Mouse (Mus musculus): ENCODE data around the gene Sptbn1. TPM values are rescaled to one million over a fixed set of nuclear protein-coding genes. Genes with fewer than 3 reads are reported as not detected.

Gene Sptbn1
- polyA plus RNA-seq, 1 experiment from 2014 or later, result 180 TPM

DNA sequence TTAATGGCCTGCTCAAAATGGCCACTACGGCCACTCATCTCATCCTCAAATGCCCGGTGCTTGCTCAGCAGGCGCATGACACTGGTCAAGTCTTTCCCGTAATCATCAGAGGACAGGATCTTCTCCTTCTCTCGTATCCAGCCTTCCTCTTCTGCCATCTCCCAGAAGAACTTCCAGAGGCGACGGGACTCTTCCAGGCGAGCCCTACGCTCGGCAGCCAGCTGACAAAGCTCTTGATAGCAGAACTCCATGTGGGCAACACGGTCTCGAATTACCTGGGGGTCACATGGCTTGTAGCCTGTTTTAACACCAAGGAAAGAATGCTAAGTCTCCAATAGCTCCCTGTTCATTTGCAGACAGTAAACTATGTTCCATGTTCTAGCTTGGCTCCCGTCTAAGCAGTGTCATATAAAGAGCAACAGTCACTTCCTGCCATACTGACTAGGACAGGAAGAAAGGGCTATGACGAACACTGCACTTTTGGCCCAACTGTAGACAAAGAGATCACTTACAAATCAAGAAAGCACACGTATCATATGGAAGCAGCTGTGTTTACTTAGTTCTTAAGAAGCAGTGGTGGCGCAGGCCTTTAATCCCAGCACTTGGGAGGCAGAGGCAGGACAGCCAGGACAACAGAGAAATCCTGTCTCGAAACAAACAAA is 128.7 kb downstream of the Sptbn1 start:
- no peak overlapping the region for H3K4me2 ChIP-seq
- no peaks in the 10 kb centered on the region for H3K4me1 ChIP-seq
- ATAC-seq (ENCODE audit: low FRiP score), result no peak
- no peak overlapping the region for H3K4me3 ChIP-seq (replicated peaks)
- H3K9ac ChIP-seq (replicated peaks), result no peak overlapping the region
- WGBS, result 90% methylated on average over 17 of the region's 17 CpGs
- H3K9me3 ChIP-seq (replicated peaks), result no peaks in the 10 kb centered on the region
- no peaks in the 10 kb centered on the region for H3K27me3 ChIP-seq (replicated peaks)
- no peak overlapping the region for H3K27ac ChIP-seq (replicated peaks)
- peaks cover 94% of the 10 kb centered on the region for H3K36me3 ChIP-seq

DNA sequence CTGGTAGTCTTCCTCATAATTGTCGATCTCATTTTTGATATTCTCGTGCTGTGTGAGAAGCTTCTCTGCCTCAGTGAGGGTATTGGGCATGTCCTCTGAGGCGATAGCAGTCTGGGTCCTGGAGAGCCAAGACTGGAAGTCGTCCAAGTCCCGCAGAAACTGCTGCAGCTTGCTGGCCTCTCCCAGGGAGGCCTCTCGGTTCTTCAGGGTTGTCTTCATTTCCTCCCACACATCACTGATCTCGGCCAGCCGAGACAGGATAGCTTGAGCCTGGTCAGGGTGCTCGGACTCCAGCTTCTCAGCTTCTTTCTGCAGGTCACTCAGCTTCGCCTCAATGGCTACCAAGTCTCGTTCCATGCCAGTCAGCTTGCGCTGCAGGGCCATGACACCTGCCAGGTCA is 130.9 kb downstream of the Sptbn1 start:
- H3K36me3 ChIP-seq, result peaks cover 93% of the 10 kb centered on the region
- no peak overlapping the region for H3K9ac ChIP-seq (replicated peaks)
- no peak for ATAC-seq (ENCODE audit: low FRiP score)
- H3K27ac ChIP-seq (replicated peaks), result no peak overlapping the region
- no peak overlapping the region for H3K4me3 ChIP-seq (replicated peaks)
- no peaks in the 10 kb centered on the region for H3K27me3 ChIP-seq (replicated peaks)
- WGBS, result 93% methylated on average over 12 of the region's 12 CpGs
- no peak overlapping the region for H3K4me2 ChIP-seq
- no peaks in the 10 kb centered on the region for H3K9me3 ChIP-seq (replicated peaks)
- no peaks in the 10 kb centered on the region for H3K4me1 ChIP-seq

DNA sequence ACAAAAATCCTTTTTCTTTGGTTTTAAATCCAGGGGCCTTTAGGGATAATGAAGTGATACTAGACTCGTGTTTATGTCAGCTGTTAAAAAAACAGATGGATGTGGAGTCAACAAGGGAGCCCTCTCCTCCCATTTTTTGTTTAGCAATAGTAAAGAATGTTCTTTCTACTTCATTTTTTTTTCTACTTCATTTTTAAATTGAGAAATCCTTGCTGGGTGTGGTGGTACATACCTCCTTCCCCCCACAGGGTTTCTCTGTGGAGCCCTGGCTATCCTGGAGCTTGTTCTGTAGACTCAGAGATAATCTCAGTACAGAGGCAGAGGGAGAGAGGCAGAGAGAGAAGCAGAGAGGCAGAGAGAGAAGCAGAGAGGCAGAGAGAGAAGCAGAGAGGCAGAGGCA is 133.9 kb downstream of the Sptbn1 start:
- H3K4me1 ChIP-seq, result no peaks in the 10 kb centered on the region
- WGBS, result 68% methylated on average over 1 of the region's 1 CpGs
- H3K27me3 ChIP-seq (replicated peaks), result no peaks in the 10 kb centered on the region
- peaks cover 94% of the 10 kb centered on the region for H3K36me3 ChIP-seq
- H3K4me2 ChIP-seq, result no peak overlapping the region
- no peaks in the 10 kb centered on the region for H3K9me3 ChIP-seq (replicated peaks)
- no peak overlapping the region for H3K27ac ChIP-seq (replicated peaks)
- H3K9ac ChIP-seq (replicated peaks), result no peak overlapping the region
- no peak overlapping the region for H3K4me3 ChIP-seq (replicated peaks)
- no peak for ATAC-seq (ENCODE audit: low FRiP score)

DNA sequence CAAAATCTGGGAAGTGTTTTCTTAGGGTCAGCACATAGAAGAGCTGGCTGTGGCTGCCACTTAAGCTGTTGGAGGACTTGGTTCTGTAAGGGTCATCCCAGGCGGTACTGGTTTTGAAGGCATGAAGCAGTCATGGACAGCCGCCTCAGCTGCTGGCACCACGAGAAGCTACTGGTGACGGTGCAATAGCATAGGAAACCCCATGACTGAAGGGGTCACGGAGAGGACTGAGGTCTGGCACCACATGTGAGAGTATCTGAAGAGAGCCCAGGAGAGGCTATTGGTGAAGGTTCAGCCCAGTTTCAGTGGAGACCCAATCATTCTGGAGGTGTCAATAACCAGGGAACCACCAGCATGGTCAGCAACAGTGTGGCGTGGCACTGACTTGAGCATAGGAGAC is 135.4 kb downstream of the Sptbn1 start:
- peaks cover 93% of the 10 kb centered on the region for H3K36me3 ChIP-seq
- H3K27me3 ChIP-seq (replicated peaks), result no peaks in the 10 kb centered on the region
- no peak overlapping the region for H3K4me3 ChIP-seq (replicated peaks)
- H3K4me2 ChIP-seq, result no peak overlapping the region
- no peak for ATAC-seq (ENCODE audit: low FRiP score)
- H3K9me3 ChIP-seq (replicated peaks), result no peaks in the 10 kb centered on the region
- H3K9ac ChIP-seq (replicated peaks), result no peak overlapping the region
- 95% methylated on average over 6 of the region's 6 CpGs for WGBS
- H3K27ac ChIP-seq (replicated peaks), result no peak overlapping the region
- no peaks in the 10 kb centered on the region for H3K4me1 ChIP-seq

DNA sequence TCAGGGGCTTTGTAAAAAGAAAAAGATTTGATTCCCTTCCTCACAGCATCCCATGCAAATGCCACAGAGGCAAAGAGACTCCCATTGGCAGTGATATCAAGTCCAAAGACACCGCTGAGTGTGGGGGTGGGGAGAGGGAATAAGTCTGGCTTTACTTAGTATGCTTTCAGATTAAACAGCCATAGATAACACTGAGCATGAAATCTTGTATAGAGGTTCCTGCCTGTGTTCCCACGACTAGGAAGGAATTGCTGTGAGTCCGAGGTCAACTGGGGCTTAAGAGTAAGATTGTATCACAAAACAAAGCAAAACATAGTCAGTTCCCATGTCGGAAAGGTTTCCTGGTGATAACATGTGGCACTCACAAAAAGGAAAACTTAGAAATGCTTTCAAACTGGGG is 136.3 kb downstream of the Sptbn1 start:
- no peak overlapping the region for H3K27ac ChIP-seq (replicated peaks)
- H3K4me3 ChIP-seq (replicated peaks), result no peak overlapping the region
- H3K4me1 ChIP-seq, result no peaks in the 10 kb centered on the region
- no peaks in the 10 kb centered on the region for H3K27me3 ChIP-seq (replicated peaks)
- no peaks in the 10 kb centered on the region for H3K9me3 ChIP-seq (replicated peaks)
- WGBS, result 78% methylated on average over 4 of the region's 4 CpGs
- no peak overlapping the region for H3K4me2 ChIP-seq
- ATAC-seq (ENCODE audit: low FRiP score), result no peak
- peaks cover 88% of the 10 kb centered on the region for H3K36me3 ChIP-seq
- no peak overlapping the region for H3K9ac ChIP-seq (replicated peaks)

DNA sequence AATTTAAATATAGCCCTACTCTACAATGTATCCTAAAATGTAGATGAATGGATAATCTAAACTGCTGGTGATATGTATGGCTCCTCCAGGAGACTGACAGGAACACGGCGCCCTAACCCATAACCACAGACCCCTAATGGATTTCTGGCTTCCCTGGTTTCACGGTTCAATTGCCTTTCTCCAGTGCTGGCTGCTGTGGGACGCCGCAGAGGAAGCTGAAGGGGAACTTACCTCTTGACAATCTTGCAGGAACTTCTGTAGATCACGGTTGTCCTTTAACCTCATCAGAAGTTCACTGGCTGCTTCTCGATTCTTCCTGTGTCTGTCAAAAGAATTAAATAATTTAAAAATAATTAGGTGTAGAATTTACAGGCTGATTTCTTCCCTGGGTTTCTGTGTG is 138.6 kb downstream of the Sptbn1 start:
- Histone ChIP-seq H3K9ac (replicated peaks) (no peak overlapping the region), H3K4me2 (no peak overlapping the region), H3K9me3 (replicated peaks) (no peaks in the 10 kb centered on the region), H3K36me3 (peaks cover 84% of the 10 kb centered on the region), H3K27me3 (replicated peaks) (no peaks in the 10 kb centered on the region), H3K4me3 (replicated peaks) (no peak overlapping the region), H3K27ac (replicated peaks) (no peak overlapping the region), H3K4me1 (no peaks in the 10 kb centered on the region)
- WGBS, result 92% methylated on average over 7 of the region's 7 CpGs
- no peak for ATAC-seq (ENCODE audit: low FRiP score)

DNA sequence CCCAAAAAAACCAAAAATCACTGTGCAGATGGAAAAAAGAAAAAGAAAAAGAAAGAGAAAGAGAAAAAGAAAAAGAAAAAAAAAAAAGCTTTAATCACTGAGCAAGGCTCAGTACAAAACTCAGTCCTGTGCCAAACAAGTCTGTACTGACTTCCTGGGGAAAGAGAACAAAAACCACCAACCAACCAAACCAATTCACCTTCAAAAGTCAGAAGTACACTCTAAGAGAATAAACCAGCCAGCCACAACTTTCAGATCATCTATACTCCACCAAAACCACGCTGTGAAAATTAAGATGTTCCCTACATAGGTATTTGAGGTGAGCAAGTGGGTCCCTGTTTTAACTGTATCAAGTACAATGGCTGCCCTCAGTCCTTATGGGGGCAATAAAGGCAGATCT is 141.1 kb downstream of the Sptbn1 start:
- no peak overlapping the region for H3K27ac ChIP-seq (replicated peaks)
- H3K27me3 ChIP-seq (replicated peaks), result no peaks in the 10 kb centered on the region
- no peak overlapping the region for H3K9ac ChIP-seq (replicated peaks)
- H3K4me1 ChIP-seq, result no peaks in the 10 kb centered on the region
- WGBS, result 94% methylated on average over 1 of the region's 1 CpGs
- no peak overlapping the region for H3K4me3 ChIP-seq (replicated peaks)
- H3K4me2 ChIP-seq, result no peak overlapping the region
- no peaks in the 10 kb centered on the region for H3K9me3 ChIP-seq (replicated peaks)
- peaks cover 85% of the 10 kb centered on the region for H3K36me3 ChIP-seq
- ATAC-seq (ENCODE audit: low FRiP score), result no peak

DNA sequence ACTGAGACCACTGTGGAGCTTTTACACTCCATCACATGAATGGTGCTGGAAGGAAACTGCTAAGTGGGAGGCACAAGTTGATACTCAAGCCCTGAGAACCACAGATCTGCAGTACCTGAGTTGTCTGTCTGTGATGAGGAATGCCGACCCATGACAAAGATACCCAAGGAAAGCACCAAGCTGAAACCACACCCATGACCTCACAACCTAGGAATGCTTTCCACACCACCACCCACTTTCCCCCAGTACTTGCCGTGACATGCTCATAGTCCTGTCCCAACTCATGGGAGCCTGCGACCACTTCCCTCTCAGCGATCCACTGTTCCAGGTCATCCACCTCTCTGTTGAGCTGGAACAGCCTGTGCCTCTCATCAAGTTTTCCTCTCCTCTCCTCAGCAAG is 149.9 kb downstream of the Sptbn1 start:
- Histone ChIP-seq H3K4me3 (replicated peaks) (no peak overlapping the region), H3K4me1 (no peaks in the 10 kb centered on the region), H3K4me2 (no peak overlapping the region), H3K9me3 (replicated peaks) (no peaks in the 10 kb centered on the region), H3K9ac (replicated peaks) (no peak overlapping the region), H3K27me3 (replicated peaks) (no peaks in the 10 kb centered on the region), H3K27ac (replicated peaks) (no peak overlapping the region), H3K36me3 (peaks cover 96% of the 10 kb centered on the region)
- no peak for ATAC-seq (ENCODE audit: low FRiP score)
- WGBS, result 93% methylated on average over 4 of the region's 4 CpGs

DNA sequence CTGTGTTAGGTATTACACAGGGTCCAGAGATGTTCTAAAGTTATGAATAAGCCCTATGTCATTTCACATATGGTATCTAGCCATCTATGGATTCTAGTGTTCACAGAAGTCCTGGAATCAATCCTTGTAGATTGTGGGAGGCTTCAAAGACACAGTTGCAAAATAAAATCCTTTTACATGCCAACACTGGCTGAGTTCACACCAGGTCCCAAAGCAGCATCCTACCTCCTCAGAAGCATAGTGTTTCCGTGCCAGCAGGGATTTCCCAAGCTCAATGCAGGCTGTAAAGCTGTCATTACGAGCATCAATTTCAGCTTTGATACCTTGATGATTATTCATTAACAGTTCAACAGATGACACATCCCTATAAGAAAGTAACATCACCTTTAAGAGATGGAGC is 154.3 kb downstream of the Sptbn1 start:
- no peak overlapping the region for H3K4me3 ChIP-seq (replicated peaks)
- no peaks in the 10 kb centered on the region for H3K9me3 ChIP-seq (replicated peaks)
- no peak for ATAC-seq (ENCODE audit: low FRiP score)
- H3K36me3 ChIP-seq, result peaks cover 91% of the 10 kb centered on the region
- H3K27ac ChIP-seq (replicated peaks), result no peak overlapping the region
- H3K4me2 ChIP-seq, result no peak overlapping the region
- 73% methylated on average over 2 of the region's 2 CpGs for WGBS
- no peaks in the 10 kb centered on the region for H3K27me3 ChIP-seq (replicated peaks)
- H3K4me1 ChIP-seq, result no peaks in the 10 kb centered on the region
- no peak overlapping the region for H3K9ac ChIP-seq (replicated peaks)

DNA sequence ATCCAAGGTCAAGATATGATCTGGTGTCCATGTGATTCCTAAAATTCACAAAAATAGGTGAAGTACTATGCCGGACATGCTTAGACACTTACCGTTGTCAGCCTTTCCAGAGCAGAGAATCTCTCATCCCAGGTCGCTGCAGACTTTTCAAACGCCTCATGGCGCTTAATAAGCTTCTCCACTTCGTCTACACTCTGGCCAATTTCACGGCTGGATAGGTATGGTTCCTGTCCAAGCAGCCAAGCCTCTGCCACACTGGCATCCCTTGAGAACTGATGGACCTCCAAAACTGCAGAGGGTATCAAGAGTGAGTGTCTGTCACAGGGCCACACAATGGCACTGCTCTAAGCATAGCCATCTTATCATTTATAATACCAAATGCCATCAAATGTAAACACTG is 157.3 kb downstream of the Sptbn1 start:
- no peak overlapping the region for H3K4me2 ChIP-seq
- no peak overlapping the region for H3K9ac ChIP-seq (replicated peaks)
- no peak overlapping the region for H3K27ac ChIP-seq (replicated peaks)
- 92% methylated on average over 7 of the region's 7 CpGs for WGBS
- no peaks in the 10 kb centered on the region for H3K9me3 ChIP-seq (replicated peaks)
- no peaks in the 10 kb centered on the region for H3K4me1 ChIP-seq
- H3K27me3 ChIP-seq (replicated peaks), result no peaks in the 10 kb centered on the region
- no peak overlapping the region for H3K4me3 ChIP-seq (replicated peaks)
- H3K36me3 ChIP-seq, result peaks cover 82% of the 10 kb centered on the region
- ATAC-seq (ENCODE audit: low FRiP score), result no peak

DNA sequence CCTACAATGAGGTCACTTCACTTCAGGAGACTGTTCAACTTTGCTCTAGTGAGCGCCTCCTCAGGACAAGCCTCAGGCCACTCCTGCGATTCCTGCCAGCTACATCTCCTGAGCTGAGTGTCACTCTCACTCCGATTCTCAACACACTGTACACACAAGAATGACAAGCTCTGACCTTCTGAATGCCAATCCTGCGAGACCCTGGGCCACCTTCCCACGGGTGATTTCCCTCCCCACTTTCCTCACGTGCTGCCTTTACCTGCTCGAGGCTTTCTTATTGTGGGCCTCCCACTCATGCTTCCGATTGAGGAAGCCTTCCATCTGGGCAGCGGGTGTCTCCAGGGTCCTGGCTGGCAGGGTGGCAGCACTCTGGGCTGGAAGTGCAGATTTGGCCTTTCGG is 163.8 kb downstream of the Sptbn1 start:
- H3K36me3 ChIP-seq, result peaks cover 82% of the 10 kb centered on the region
- H3K27me3 ChIP-seq (replicated peaks), result no peaks in the 10 kb centered on the region
- no peak overlapping the region for H3K27ac ChIP-seq (replicated peaks)
- no peak overlapping the region for H3K4me3 ChIP-seq (replicated peaks)
- H3K4me2 ChIP-seq, result no peak overlapping the region
- H3K4me1 ChIP-seq, result no peaks in the 10 kb centered on the region
- ATAC-seq (ENCODE audit: low FRiP score), result no peak
- 96% methylated on average over 10 of the region's 10 CpGs for WGBS
- H3K9ac ChIP-seq (replicated peaks), result no peak overlapping the region
- H3K9me3 ChIP-seq (replicated peaks), result no peaks in the 10 kb centered on the region

DNA sequence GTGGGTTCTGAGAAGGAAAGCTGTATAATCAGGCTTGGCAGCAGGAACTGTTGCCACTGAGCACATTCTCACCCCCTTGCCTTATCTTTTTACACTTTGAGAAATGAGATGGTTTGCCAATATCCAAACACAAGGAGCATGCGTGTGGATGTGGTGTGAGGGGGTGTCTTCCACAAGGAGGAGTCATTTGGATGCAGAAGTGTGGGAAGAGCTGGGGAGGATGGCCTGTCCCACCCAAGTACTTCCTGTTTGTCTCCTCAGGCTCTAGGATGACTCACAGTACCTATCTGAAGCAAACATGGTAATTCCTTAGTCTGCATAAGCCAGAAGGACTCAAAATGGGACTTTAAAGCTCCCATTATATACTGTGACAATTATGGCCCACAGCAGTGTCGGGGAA is 165.4 kb downstream of the Sptbn1 start:
- Histone ChIP-seq H3K9ac (replicated peaks) (no peak overlapping the region), H3K4me3 (replicated peaks) (no peak overlapping the region), H3K27me3 (replicated peaks) (no peaks in the 10 kb centered on the region), H3K4me2 (no peak overlapping the region), H3K9me3 (replicated peaks) (no peaks in the 10 kb centered on the region), H3K27ac (replicated peaks) (no peak overlapping the region), H3K36me3 (peaks cover 81% of the 10 kb centered on the region), H3K4me1 (no peaks in the 10 kb centered on the region)
- no peak for ATAC-seq (ENCODE audit: low FRiP score)
- 95% methylated on average over 2 of the region's 2 CpGs for WGBS

DNA sequence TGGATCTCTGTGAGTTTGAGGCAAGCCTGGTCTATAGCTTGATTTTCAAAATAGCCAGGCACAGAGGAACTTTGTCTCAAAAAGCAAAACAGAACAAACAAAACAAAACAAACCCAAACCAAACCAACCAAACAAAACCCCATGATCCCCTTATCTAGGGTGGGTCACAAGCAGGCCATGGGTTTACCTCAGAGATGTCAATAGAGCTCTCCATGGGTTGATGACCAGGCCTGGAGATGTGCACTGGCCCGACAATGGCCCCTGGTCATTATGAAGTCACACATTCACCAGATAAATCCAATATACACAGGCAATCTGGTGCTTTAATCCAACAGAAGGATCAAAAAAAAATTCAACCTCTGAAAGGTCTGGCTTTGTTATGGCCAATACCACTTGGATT is 166.2 kb downstream of the Sptbn1 start:
- H3K4me2 ChIP-seq, result no peak overlapping the region
- 94% methylated on average over 1 of the region's 1 CpGs for WGBS
- H3K9ac ChIP-seq (replicated peaks), result no peak overlapping the region
- H3K4me1 ChIP-seq, result no peaks in the 10 kb centered on the region
- peaks cover 86% of the 10 kb centered on the region for H3K36me3 ChIP-seq
- ATAC-seq (ENCODE audit: low FRiP score), result no peak
- H3K27me3 ChIP-seq (replicated peaks), result no peaks in the 10 kb centered on the region
- H3K27ac ChIP-seq (replicated peaks), result no peak overlapping the region
- no peaks in the 10 kb centered on the region for H3K9me3 ChIP-seq (replicated peaks)
- H3K4me3 ChIP-seq (replicated peaks), result no peak overlapping the region

Data from neural tube, embryonic 15.5 days (tissue).